Mouse (Mus musculus): Measurements from ENCODE around the gene Tmed6.

DNA sequence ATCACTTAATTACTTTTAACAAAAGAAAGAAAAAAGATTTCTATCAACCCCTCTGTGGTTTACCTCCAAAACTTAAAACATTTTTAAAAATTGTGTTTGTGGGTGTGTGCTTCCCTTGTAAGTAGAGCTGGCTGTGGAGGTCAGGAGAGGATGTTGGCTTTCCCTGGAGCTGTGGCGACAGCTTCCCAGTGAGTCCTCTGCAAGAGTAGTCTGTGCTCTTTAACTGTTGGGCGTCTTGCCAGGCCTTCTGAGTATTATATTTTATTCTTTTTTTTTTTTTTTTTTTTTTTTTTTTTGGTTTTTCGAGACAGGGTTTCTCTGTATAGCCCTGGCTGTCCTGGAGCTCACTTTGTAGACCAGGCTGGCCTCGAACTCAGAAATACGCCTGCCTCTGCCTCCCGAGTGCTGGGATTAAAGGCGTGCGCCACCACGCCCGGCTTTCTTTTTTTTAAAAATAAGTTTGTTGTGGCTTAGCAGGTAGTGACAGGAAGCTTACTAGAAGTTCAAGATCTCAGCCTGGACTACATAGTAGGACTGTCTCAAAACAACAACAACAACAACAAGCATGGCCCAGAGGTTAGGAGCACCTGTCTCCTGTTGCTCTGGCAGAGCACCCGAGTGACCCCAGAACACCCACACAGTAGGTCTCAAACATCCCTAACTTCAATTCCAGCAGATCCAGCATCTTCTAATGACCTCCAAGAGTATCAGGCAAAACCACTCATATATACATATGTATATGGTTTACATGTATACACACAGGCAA, 46.1 kb upstream of the Tmed6 start:
- TF ChIP-seq CTCF (conservative IDR thresholded peaks at IDR 0.05; ENCODE audit: low read length) (no peak), NANOG (IDR thresholded peaks at IDR 0.05; ENCODE audit: borderline replicate concordance, low read length) (no peak)

Data from E14TG2a.4 (cell line).